Mouse (Mus musculus): ENCODE measurements at regions not wholly inside any gene's neighbourhood (a gene's known extent, or its start where the extent isn't known, plus 50 kb on each side); places are given as distances from the start of the nearest gene placed in this dataset.

DNA sequence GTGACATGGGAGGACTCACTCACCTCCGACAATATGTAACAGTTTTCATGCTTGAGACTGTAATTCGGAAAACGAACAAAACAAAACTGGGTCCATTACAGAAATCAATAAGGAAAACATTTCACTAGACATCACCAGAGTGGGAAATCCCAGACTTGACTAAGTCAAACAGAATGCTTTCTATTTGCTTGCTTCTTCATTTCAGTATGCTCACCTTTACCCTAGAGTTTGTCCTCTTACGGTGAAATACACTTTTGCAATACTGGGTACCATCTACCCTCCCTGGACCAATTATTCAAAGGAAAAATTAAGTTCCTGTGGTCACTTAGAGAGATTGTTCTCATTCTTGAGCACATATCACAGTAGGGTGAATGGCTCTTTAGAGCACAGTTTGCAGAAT lies 613.4 kb upstream of the 4930412O13Rik start:
- no peaks in the 10 kb centered on the region for H3K36me3 ChIP-seq (ENCODE audit: control insufficient read depth, insufficient read depth, low read length)
- TF ChIP-seq CTCF (IDR thresholded peaks at IDR 0.05; ENCODE audit: low read depth), result no peak
- TF ChIP-seq EP300 (optimal IDR thresholded peaks at IDR 0.05), result no peak
- WGBS, result 88% methylated on average over 4 of the region's 4 CpGs

DNA sequence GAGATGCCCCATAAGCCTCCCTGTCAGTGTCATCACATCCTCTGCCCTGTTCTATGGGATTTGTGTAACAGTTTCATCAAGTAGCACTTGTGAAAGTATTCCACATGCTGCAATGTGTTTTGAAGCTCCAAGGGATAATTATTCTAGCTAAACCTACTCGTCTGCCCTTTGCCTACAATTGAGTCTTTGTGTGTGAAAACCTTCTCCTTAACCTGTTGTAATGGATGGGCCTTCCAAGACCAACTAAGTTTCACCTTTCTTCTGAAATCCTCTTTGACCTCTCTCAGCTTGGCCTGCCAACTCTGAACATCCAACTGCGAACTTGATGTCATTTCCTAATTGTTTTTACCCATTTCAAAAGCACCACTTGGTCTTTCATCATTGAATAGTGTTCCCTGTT lies 597.6 kb upstream of the 4930412O13Rik start:
- no peak for DNase-seq (ENCODE audit: low spot score)
- TF ChIP-seq EP300 (optimal IDR thresholded peaks at IDR 0.05) (no peak), CTCF (IDR thresholded peaks at IDR 0.05; ENCODE audit: low read depth) (no peak)
- Histone ChIP-seq H3K9me3 (ENCODE audit: control insufficient read depth, low read length) (no peaks in the 10 kb centered on the region), H3K27me3 (ENCODE audit: control insufficient read depth, insufficient read depth, low read length) (no peaks in the 10 kb centered on the region), H3K36me3 (ENCODE audit: control insufficient read depth, insufficient read depth, low read length) (no peaks in the 10 kb centered on the region), H3K4me2 (replicated peaks; ENCODE audit: low read depth) (no peak overlapping the region), H3K4me3 (ENCODE audit: low read depth, low read length) (no peak overlapping the region), H3K27ac (replicated peaks) (no peak overlapping the region), H3K4me1 (replicated peaks; ENCODE audit: control insufficient read depth, insufficient read depth) (no peaks in the 10 kb centered on the region), H3K9ac (ENCODE audit: low read length) (no peak overlapping the region)
- WGBS, result 72% methylated on average over 2 of the region's 2 CpGs
- no peak for ATAC-seq (ENCODE audit: low FRiP score, low TSS enrichment)

More for the DNA sequence above, 613.4 kb upstream of the 4930412O13Rik start:
- ATAC-seq (ENCODE audit: low FRiP score, low TSS enrichment) (no peak), DNase-seq (ENCODE audit: low spot score) (no peak)
- H3K9me3 ChIP-seq (ENCODE audit: control insufficient read depth, low read length), result no peaks in the 10 kb centered on the region
- no peak overlapping the region for H3K4me3 ChIP-seq (ENCODE audit: low read depth, low read length)
- no peak overlapping the region for H3K4me2 ChIP-seq (replicated peaks; ENCODE audit: low read depth)
- no peak overlapping the region for H3K9ac ChIP-seq (ENCODE audit: low read length)
- no peaks in the 10 kb centered on the region for H3K27me3 ChIP-seq (ENCODE audit: control insufficient read depth, insufficient read depth, low read length)
- no peaks in the 10 kb centered on the region for H3K4me1 ChIP-seq (replicated peaks; ENCODE audit: control insufficient read depth, insufficient read depth)
- no peak overlapping the region for H3K27ac ChIP-seq (replicated peaks)

DNA sequence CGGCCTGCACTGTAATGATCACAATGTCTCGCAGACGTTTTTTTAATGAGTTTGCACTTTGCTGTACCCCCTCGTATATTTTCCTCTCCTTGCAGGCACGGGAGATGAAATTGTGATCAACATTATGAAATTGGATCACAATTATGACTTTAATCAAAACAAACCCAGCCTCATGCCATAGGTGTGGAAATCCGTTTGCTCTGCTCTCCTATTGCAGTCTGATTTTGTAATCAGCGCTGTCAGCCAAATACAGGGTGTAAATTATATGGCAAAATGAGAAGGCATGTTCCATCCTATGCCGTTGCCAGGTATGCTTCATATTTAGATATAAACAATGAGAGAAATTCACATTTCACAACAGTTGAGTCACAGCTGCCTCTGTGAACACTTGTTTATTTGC lies 595.3 kb upstream of the 4930412O13Rik start:
- Histone ChIP-seq H3K27ac (replicated peaks) (no peak overlapping the region), H3K9me3 (ENCODE audit: control insufficient read depth, low read length) (no peaks in the 10 kb centered on the region), H3K36me3 (ENCODE audit: control insufficient read depth, insufficient read depth, low read length) (no peaks in the 10 kb centered on the region), H3K4me2 (replicated peaks; ENCODE audit: low read depth) (no peak overlapping the region), H3K9ac (ENCODE audit: low read length) (no peak overlapping the region), H3K4me1 (replicated peaks; ENCODE audit: control insufficient read depth, insufficient read depth) (no peaks in the 10 kb centered on the region), H3K4me3 (ENCODE audit: low read depth, low read length) (no peak overlapping the region), H3K27me3 (ENCODE audit: control insufficient read depth, insufficient read depth, low read length) (no peaks in the 10 kb centered on the region)
- 69% methylated on average over 8 of the region's 8 CpGs for WGBS
- DNase-seq (ENCODE audit: low spot score) (no peak), ATAC-seq (ENCODE audit: low FRiP score, low TSS enrichment) (no peak)
- TF ChIP-seq EP300 (optimal IDR thresholded peaks at IDR 0.05) (no peak), CTCF (IDR thresholded peaks at IDR 0.05; ENCODE audit: low read depth) (no peak)

DNA sequence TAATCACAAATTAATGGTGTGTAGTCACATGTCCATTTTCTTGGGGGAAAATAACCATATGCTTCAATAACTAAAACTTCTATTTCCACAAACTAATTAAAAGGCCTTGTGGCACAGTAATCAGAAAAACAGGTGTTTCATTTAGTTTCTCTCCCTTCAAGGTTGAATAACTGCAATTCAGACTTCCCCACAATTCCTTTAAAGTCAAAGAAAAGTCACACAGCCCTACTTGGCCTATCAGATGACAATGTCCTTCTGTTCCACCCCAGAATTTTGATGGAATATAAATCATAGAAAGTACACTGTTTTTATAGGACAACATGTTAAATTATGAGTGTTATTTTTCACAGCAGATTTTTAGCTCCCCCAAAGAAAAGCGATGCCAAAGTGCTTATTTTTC lies 594.0 kb upstream of the 4930412O13Rik start:
- ATAC-seq (ENCODE audit: low FRiP score, low TSS enrichment) (no peak), DNase-seq (ENCODE audit: low spot score) (no peak)
- no peak for TF ChIP-seq EP300 (optimal IDR thresholded peaks at IDR 0.05)
- no peak for TF ChIP-seq CTCF (IDR thresholded peaks at IDR 0.05; ENCODE audit: low read depth)
- 88% methylated on average over 1 of the region's 1 CpGs for WGBS
- no peak overlapping the region for H3K4me2 ChIP-seq (replicated peaks; ENCODE audit: low read depth)
- no peaks in the 10 kb centered on the region for H3K36me3 ChIP-seq (ENCODE audit: control insufficient read depth, insufficient read depth, low read length)
- H3K4me1 ChIP-seq (replicated peaks; ENCODE audit: control insufficient read depth, insufficient read depth), result no peaks in the 10 kb centered on the region
- no peak overlapping the region for H3K9ac ChIP-seq (ENCODE audit: low read length)
- no peak overlapping the region for H3K27ac ChIP-seq (replicated peaks)
- H3K27me3 ChIP-seq (ENCODE audit: control insufficient read depth, insufficient read depth, low read length), result no peaks in the 10 kb centered on the region
- H3K4me3 ChIP-seq (ENCODE audit: low read depth, low read length), result no peak overlapping the region
- H3K9me3 ChIP-seq (ENCODE audit: control insufficient read depth, low read length), result no peaks in the 10 kb centered on the region

DNA sequence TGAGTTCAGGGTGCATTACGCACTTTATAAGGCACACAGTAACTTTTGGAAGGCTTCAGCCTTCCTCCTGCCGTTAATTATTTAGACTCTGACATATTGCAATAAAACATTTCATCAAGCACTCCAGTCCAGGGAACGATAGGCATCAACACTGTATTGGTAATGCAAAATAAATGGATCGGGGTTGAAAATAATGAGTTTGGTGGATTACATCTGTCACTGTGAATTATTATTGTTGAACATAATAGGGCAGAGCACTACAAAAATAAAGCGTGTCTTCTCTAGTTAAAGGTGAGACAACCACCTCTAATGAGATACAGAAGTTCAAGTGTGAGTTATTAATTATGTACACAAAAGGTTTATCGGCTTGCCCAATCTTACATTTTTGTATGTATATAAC lies 593.4 kb upstream of the 4930412O13Rik start:
- no peaks in the 10 kb centered on the region for H3K27me3 ChIP-seq (ENCODE audit: control insufficient read depth, insufficient read depth, low read length)
- no peak for TF ChIP-seq EP300 (optimal IDR thresholded peaks at IDR 0.05)
- TF ChIP-seq CTCF (IDR thresholded peaks at IDR 0.05; ENCODE audit: low read depth), result no peak
- ATAC-seq (ENCODE audit: low FRiP score, low TSS enrichment) (no peak), DNase-seq (ENCODE audit: low spot score) (no peak)
- no peak overlapping the region for H3K27ac ChIP-seq (replicated peaks)
- no peaks in the 10 kb centered on the region for H3K36me3 ChIP-seq (ENCODE audit: control insufficient read depth, insufficient read depth, low read length)
- H3K4me2 ChIP-seq (replicated peaks; ENCODE audit: low read depth), result no peak overlapping the region
- WGBS, result 46% methylated on average over 6 of the region's 6 CpGs
- H3K4me3 ChIP-seq (ENCODE audit: low read depth, low read length), result no peak overlapping the region
- H3K9me3 ChIP-seq (ENCODE audit: control insufficient read depth, low read length), result no peaks in the 10 kb centered on the region
- no peaks in the 10 kb centered on the region for H3K4me1 ChIP-seq (replicated peaks; ENCODE audit: control insufficient read depth, insufficient read depth)
- H3K9ac ChIP-seq (ENCODE audit: low read length), result no peak overlapping the region

DNA sequence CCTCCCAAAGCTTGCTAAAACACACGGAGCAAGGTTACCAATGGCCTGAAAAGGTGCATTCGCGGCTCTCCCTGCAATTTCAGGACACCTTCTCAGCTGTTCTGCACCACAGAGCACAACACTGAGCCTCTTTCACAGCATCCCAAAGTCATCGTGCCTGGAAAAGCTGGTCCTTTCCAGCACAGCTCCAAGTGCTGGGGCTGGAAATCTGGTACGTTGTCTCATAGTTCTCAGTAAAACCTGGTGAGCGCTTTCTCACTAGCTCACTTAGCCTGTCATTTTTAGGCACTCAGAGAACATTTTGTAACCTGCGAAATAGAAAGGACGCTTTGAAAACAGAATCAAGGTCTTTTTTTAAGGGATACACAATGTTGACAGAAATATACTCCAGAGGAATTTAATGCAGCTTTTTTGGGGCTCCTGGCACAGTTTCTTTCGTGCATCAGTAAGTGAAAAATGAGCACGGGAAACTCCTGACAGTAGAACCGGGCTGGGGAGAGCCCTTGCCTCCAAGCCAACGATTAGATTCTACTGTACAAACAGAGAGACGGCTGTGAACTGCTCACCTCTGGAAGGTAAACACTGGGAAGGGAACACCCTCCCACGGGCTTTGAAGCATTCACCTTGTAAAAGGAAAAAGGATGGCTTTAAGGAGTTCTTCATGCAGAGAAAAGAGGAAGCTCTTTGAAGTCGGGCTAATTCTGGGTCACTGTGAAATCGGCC lies 549.3 kb upstream of the 4930412O13Rik start:
- ATAC-seq (ENCODE audit: low FRiP score, low TSS enrichment) (peak; percentile 77; the same call in 1 of the 2 replicates), DNase-seq (ENCODE audit: low spot score) (peak; percentile 32)
- H3K27ac ChIP-seq (replicated peaks), result 0 out of 2 replicates have a peak overlapping the region, but pooled peaks have one; percentile 19
- no peaks in the 10 kb centered on the region for H3K9me3 ChIP-seq (ENCODE audit: control insufficient read depth, low read length)
- H3K4me2 ChIP-seq (replicated peaks; ENCODE audit: low read depth), result peak overlapping the region; percentile 36; the same call in 1 of the 2 replicates
- no peak overlapping the region for H3K9ac ChIP-seq (ENCODE audit: low read length)
- H3K4me3 ChIP-seq (ENCODE audit: low read depth, low read length), result no peak overlapping the region
- TF ChIP-seq EP300 (optimal IDR thresholded peaks at IDR 0.05), result peak; percentile 38
- TF ChIP-seq CTCF (IDR thresholded peaks at IDR 0.05; ENCODE audit: low read depth), result no peak
- 27% methylated on average over 16 of the region's 16 CpGs for WGBS
- H3K4me1 ChIP-seq (replicated peaks; ENCODE audit: control insufficient read depth, insufficient read depth), result no peaks in the 10 kb centered on the region
- no peaks in the 10 kb centered on the region for H3K36me3 ChIP-seq (ENCODE audit: control insufficient read depth, insufficient read depth, low read length)
- H3K27me3 ChIP-seq (ENCODE audit: control insufficient read depth, insufficient read depth, low read length), result no peaks in the 10 kb centered on the region

All from stomach, postnatal 0 days (tissue).